Mouse (Mus musculus) MEL (cell line): ENCODE measurements at regions not wholly inside any gene's neighbourhood (a gene's known extent, or its start where the extent isn't known, plus 50 kb on each side); places are given as distances from the start of the nearest gene placed in this dataset.

Source experiments
- CTCF ChIP-seq, 3 experiments: IDR thresholded peaks in 2 of 3; conservative IDR thresholded peaks in 1 of 3; 2 replicates each; pipeline ENCODE4 v1.5.1; 2011 to 2012; ENCODE audit warnings: low read length in 3 of 3, low read depth in 2 of 3, mild to moderate bottlenecking in 2 of 3, improper control_type of control experiment in 1 of 3, inconsistent platforms in 1 of 3, mixed read lengths in 1 of 3, moderate library complexity in 1 of 3; ENCODE audit not compliant: control insufficient read depth in 1 of 3, insufficient read depth in 1 of 3, poor library complexity in 1 of 3, severe bottlenecking in 1 of 3
- GATA1 ChIP-seq: IDR thresholded peaks from 2 replicates; pipeline ENCODE4 v1.6.1; 2011; ENCODE audit warnings: low read depth, low read length, improper control_type of control experiment

GRCm38 (mm10) chr16:39285028-39285744 lies 392.7 kb downstream of the Igsf11 start:
- no peak for TF ChIP-seq CTCF (IDR thresholded peaks at IDR 0.05 in 2 of 3, conservative IDR thresholded peaks at IDR 0.05 in 1 of 3; ENCODE audit: control insufficient read depth in 1 of 3, insufficient read depth in 1 of 3, low read depth in 2 of 3, low read length in 3 of 3, poor library complexity in 1 of 3, severe bottlenecking in 1 of 3)
- TF ChIP-seq GATA1 = no peak
